Mouse (Mus musculus): Measurements from ENCODE around the gene Mmp2. TPM values are rescaled to one million over a fixed set of nuclear protein-coding genes. Genes with fewer than 3 reads are reported as not detected.

The Mmp2 gene
- total RNA-seq, 1 experiment, result 54.8 TPM

- in situ Hi-C loops (cut with MboI; ENCODE audit: low sequenced_read_pairs in 2 of 2, unreplicated experiment in 2 of 2), result no loop called here
- Histone ChIP-seq H3K9me3 (ENCODE audit: control insufficient read depth, insufficient read depth, low read depth, low read length) (no peaks in the 10 kb centered on the region), H3K36me3 (ENCODE audit: control insufficient read depth, insufficient read depth, low read length, poor library complexity, severe bottlenecking) (peaks cover 3% of the 10 kb centered on the region; the same call in 1 of the 2 replicates), H3K9ac (ENCODE audit: insufficient read depth, low read depth, low read length, poor library complexity, severe bottlenecking) (no peak overlapping the region), H3K4me3 (ENCODE audit: insufficient read depth in 1 of 2, low read depth in 1 of 2, low read length in 2 of 2, poor library complexity in 1 of 2, severe bottlenecking in 1 of 2) (no peak overlapping the region), H3K27ac (ENCODE audit: insufficient read depth, low read depth, low read length, poor library complexity, severe bottlenecking) (no peak overlapping the region), H3K4me1 (ENCODE audit: control insufficient read depth in 2 of 2, insufficient read depth in 2 of 2, low read length in 2 of 2, poor library complexity in 1 of 2) (peaks cover 0 to 6% of the 10 kb centered on the region in 2 experiments; a peak in 1 of 4 replicates)
- TF ChIP-seq ZNF384 (IDR thresholded peaks at IDR 0.05; ENCODE audit: low read depth, low read length), result no peak
- no peak for TF ChIP-seq ZC3H11A (IDR thresholded peaks at IDR 0.05; ENCODE audit: borderline replicate concordance, low read depth, low read length)
- TF ChIP-seq CHD2 (IDR thresholded peaks at IDR 0.05; ENCODE audit: low read depth, low read length), result no peak
- TF ChIP-seq MAFK (IDR thresholded peaks at IDR 0.05; ENCODE audit: insufficient read depth, low read depth, low read length), result no peak
- no peak for TF ChIP-seq HCFC1 (IDR thresholded peaks at IDR 0.05; ENCODE audit: borderline replicate concordance, insufficient read depth, low read length)
- DNase-seq (ENCODE audit: low read depth, low spot score), result no peak
These were observed 23.1 kb downstream of the Mmp2 start for GRCm38 (mm10) chr8:92850239-92850638.

GRCm38 (mm10) chr8:92851381-92851780, 24.3 kb downstream of the Mmp2 start:
- peaks cover 0 to 6% of the 10 kb centered on the region in 2 experiments; a peak in 1 of 4 replicates for H3K4me1 ChIP-seq (ENCODE audit: control insufficient read depth in 2 of 2, insufficient read depth in 2 of 2, low read length in 2 of 2, poor library complexity in 1 of 2)
- H3K9ac ChIP-seq (ENCODE audit: insufficient read depth, low read depth, low read length, poor library complexity, severe bottlenecking), result no peak overlapping the region

GRCm38 (mm10) chr8:92853188-92853983, 26.3 kb downstream of the Mmp2 start:
- in situ Hi-C loops (cut with MboI; ENCODE audit: low sequenced_read_pairs in 2 of 2, unreplicated experiment in 2 of 2), result no loop called here
- Histone ChIP-seq H3K4me3 (ENCODE audit: insufficient read depth in 1 of 2, low read depth in 1 of 2, low read length in 2 of 2, poor library complexity in 1 of 2, severe bottlenecking in 1 of 2) (no peak overlapping the region), H3K9me3 (ENCODE audit: control insufficient read depth, insufficient read depth, low read depth, low read length) (no peaks in the 10 kb centered on the region), H3K9ac (ENCODE audit: insufficient read depth, low read depth, low read length, poor library complexity, severe bottlenecking) (no peak overlapping the region), H3K27ac (ENCODE audit: insufficient read depth, low read depth, low read length, poor library complexity, severe bottlenecking) (no peak overlapping the region), H3K36me3 (ENCODE audit: control insufficient read depth, insufficient read depth, low read length, poor library complexity, severe bottlenecking) (peaks cover 3% of the 10 kb centered on the region; the same call in 1 of the 2 replicates), H3K4me1 (ENCODE audit: control insufficient read depth in 2 of 2, insufficient read depth in 2 of 2, low read length in 2 of 2, poor library complexity in 1 of 2) (peaks cover 0 to 4% of the 10 kb centered on the region in 2 experiments; a peak in 1 of 4 replicates)
- DNase-seq (ENCODE audit: low read depth, low spot score), result no peak
- TF ChIP-seq HCFC1 (IDR thresholded peaks at IDR 0.05; ENCODE audit: borderline replicate concordance, insufficient read depth, low read length) (no peak), ZNF384 (IDR thresholded peaks at IDR 0.05; ENCODE audit: low read depth, low read length) (no peak)

More at GRCm38 (mm10) chr8:92851381-92851780, 24.3 kb downstream of the Mmp2 start:
- in situ Hi-C loops (cut with MboI; ENCODE audit: low sequenced_read_pairs in 2 of 2, unreplicated experiment in 2 of 2), result no loop called here
- DNase-seq (ENCODE audit: low read depth, low spot score), result no peak
- Histone ChIP-seq H3K36me3 (ENCODE audit: control insufficient read depth, insufficient read depth, low read length, poor library complexity, severe bottlenecking) (peaks cover 3% of the 10 kb centered on the region; the same call in 1 of the 2 replicates), H3K27ac (ENCODE audit: insufficient read depth, low read depth, low read length, poor library complexity, severe bottlenecking) (no peak overlapping the region), H3K4me3 (ENCODE audit: insufficient read depth in 1 of 2, low read depth in 1 of 2, low read length in 2 of 2, poor library complexity in 1 of 2, severe bottlenecking in 1 of 2) (no peak overlapping the region), H3K9me3 (ENCODE audit: control insufficient read depth, insufficient read depth, low read depth, low read length) (no peaks in the 10 kb centered on the region)
- TF ChIP-seq ZNF384 (IDR thresholded peaks at IDR 0.05; ENCODE audit: low read depth, low read length), result no peak
- TF ChIP-seq ZC3H11A (IDR thresholded peaks at IDR 0.05; ENCODE audit: borderline replicate concordance, low read depth, low read length), result no peak
- no peak for TF ChIP-seq HCFC1 (IDR thresholded peaks at IDR 0.05; ENCODE audit: borderline replicate concordance, insufficient read depth, low read length)
- TF ChIP-seq CHD2 (IDR thresholded peaks at IDR 0.05; ENCODE audit: low read depth, low read length), result no peak
- no peak for TF ChIP-seq MAFK (IDR thresholded peaks at IDR 0.05; ENCODE audit: insufficient read depth, low read depth, low read length)

DNA sequence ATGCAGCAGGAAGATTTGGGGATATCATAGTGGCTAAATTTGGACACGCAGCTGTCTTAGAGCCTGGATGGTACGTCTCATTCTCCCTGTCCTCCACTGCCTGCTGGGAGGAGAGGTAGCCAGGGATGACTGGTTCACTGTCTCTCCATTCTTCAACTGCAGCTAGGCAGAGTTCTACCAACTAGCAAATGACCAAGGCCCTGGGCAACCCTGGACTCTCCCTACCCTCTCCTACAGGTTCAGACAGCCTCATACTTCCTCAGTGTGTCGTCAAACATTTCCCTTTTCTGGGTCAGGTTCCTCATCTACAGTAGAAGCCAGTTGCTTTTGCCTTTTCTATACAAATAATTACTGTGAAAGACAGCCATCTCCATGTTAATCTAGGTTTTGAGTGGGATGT, 27.6 kb downstream of the Mmp2 start:
- H3K9me3 ChIP-seq (ENCODE audit: control insufficient read depth, insufficient read depth, low read depth, low read length), result no peaks in the 10 kb centered on the region
- DNase-seq (ENCODE audit: low read depth, low spot score), result no peak
- H3K36me3 ChIP-seq (ENCODE audit: control insufficient read depth, insufficient read depth, low read length, poor library complexity, severe bottlenecking), result peaks cover 3% of the 10 kb centered on the region; the same call in 1 of the 2 replicates
- H3K27ac ChIP-seq (ENCODE audit: insufficient read depth, low read depth, low read length, poor library complexity, severe bottlenecking), result no peak overlapping the region
- in situ Hi-C loops (cut with MboI; ENCODE audit: low sequenced_read_pairs in 2 of 2, unreplicated experiment in 2 of 2), result no loop called here
- H3K4me1 ChIP-seq (ENCODE audit: control insufficient read depth in 2 of 2, insufficient read depth in 2 of 2, low read length in 2 of 2, poor library complexity in 1 of 2), result no peaks in the 10 kb centered on the region
- TF ChIP-seq ZNF384 (IDR thresholded peaks at IDR 0.05; ENCODE audit: low read depth, low read length), result no peak
- TF ChIP-seq CHD2 (IDR thresholded peaks at IDR 0.05; ENCODE audit: low read depth, low read length), result no peak
- TF ChIP-seq ZC3H11A (IDR thresholded peaks at IDR 0.05; ENCODE audit: borderline replicate concordance, low read depth, low read length), result no peak
- no peak for TF ChIP-seq MAFK (IDR thresholded peaks at IDR 0.05; ENCODE audit: insufficient read depth, low read depth, low read length)
- no peak for TF ChIP-seq HCFC1 (IDR thresholded peaks at IDR 0.05; ENCODE audit: borderline replicate concordance, insufficient read depth, low read length)
- no peak overlapping the region for H3K9ac ChIP-seq (ENCODE audit: insufficient read depth, low read depth, low read length, poor library complexity, severe bottlenecking)
- H3K4me3 ChIP-seq (ENCODE audit: insufficient read depth in 1 of 2, low read depth in 1 of 2, low read length in 2 of 2, poor library complexity in 1 of 2, severe bottlenecking in 1 of 2), result no peak overlapping the region
